Mouse (Mus musculus) layer of hippocampus, adult 11-12 months (tissue): Measurements from ENCODE around the gene Marco.

Source experiments
- DNase-seq: peaks from one replicate; pipeline ENCODE4 v3.0.0; 2022; ENCODE audit warnings: low spot score

Marco gene

DNA sequence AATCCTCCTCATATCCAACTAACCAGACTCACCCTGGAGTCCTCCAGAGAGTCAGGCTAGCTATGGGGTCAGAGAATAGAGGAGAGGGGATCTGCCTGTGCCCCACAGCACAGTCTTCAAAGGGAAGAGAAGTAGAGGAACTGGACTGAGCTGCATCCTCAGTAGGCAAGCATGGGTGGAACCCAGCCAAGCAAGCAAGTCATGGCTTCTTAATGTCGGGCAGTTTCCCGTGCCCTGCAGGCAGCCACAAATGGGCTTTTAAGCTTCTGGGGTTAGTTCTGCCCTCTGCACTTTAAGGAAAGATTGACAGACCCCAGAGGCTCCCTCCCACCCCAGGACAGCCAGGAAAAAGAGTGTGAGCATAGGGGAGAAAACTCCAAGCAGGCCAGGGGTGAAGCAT, 63.2 kb downstream of the Marco start:
- DNase-seq: no peak

DNA sequence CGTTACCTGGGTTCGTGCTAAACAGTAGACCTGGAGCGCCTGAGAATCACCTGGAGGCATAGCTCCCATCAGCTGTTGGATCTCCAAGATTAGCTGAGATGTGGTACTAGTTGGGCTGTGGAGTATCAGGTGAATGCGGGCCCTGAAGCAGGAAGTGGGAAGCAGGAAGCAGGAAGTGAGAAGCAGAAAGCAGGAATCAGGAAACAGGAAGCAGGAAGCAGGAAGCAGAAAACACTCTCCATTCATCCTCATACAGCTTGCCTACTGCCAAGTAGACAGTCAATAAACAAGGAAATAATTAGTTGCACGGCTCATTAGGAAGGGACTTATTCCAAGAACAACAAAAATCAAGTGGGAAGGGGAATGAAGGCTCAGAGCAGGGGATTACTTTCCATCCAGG, 69.2 kb downstream of the Marco start:
- no peak for DNase-seq

DNA sequence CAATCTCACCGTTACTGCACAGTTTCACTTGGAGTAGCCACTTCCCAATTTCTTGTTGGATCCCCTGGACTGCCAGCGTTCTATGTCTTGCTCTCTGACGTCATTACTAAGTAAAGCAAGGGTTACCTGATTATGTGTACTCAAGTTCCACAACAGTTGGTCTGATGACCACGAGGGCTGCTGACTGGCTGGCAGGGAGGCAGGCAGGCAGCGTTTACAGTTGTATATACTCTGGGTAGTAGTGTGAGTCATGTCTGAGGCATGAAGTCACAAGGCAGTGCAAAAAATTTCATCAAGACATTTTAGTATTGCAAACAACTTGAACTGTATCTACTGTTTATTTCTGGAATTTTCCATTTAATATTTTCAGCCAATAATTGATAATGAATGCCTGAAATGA, 74.7 kb downstream of the Marco start:
- no peak for DNase-seq

GRCm38 (mm10) chr1:120425587-120425986, 79.2 kb downstream of the Marco start:
- no peak for DNase-seq
